Mouse (Mus musculus) MEL (cell line): ENCODE measurements around the gene Mst1. TPM values are rescaled to one million over a fixed set of nuclear protein-coding genes. Genes with fewer than 3 reads are reported as not detected.

Experiments used
- DNase-seq: peaks from one replicate; pipeline ENCODE4 v3.0.0; 2011; ENCODE audit warnings: low read depth, low spot score
- H3K27ac ChIP-seq: 2 replicates; pipeline ENCODE4 v1.5.1; 2012; ENCODE audit warnings: low read depth, mild to moderate bottlenecking, control low read depth, low read length, moderate library complexity; ENCODE audit not compliant: control insufficient read depth
- H3K27me3 ChIP-seq, 2 experiments: fragments of 150-350 bp in 1 of 2; sonication (generic) in 1 of 2; 2 replicates each; pipeline ENCODE4 v1.6.1; 2012; ENCODE audit warnings: low read length in 2 of 2, mild to moderate bottlenecking in 2 of 2, improper control_type of control experiment in 1 of 2, moderate library complexity in 1 of 2; ENCODE audit not compliant: insufficient read depth in 2 of 2, control insufficient read depth in 1 of 2
- H3K36me3 ChIP-seq, 2 experiments: 2 replicates each; pipeline ENCODE4 v1.6.1; 2012 to 2014; ENCODE audit warnings: low read length in 2 of 2, improper control_type of control experiment in 1 of 2, inconsistent platforms in 1 of 2, mild to moderate bottlenecking in 1 of 2; ENCODE audit not compliant: insufficient read depth in 2 of 2, control insufficient read depth in 1 of 2
- H3K4me1 ChIP-seq, 2 experiments: fragments of 150-350 bp in 1 of 2; sonication (generic) in 1 of 2; 2 replicates each; pipeline ENCODE4 v1.6.1; 2012; ENCODE audit warnings: low read length in 2 of 2, improper control_type of control experiment in 1 of 2, mild to moderate bottlenecking in 1 of 2; ENCODE audit not compliant: insufficient read depth in 2 of 2, control insufficient read depth in 1 of 2
- H3K4me3 ChIP-seq, 2 experiments: fragments of 150-350 bp in 1 of 2; sonication (generic) in 1 of 2; 2 replicates each; pipeline ENCODE4 v1.5.1; 2012; ENCODE audit warnings: low read depth in 2 of 2, low read length in 2 of 2, mild to moderate bottlenecking in 2 of 2, moderate library complexity in 2 of 2, control low read depth in 1 of 2, improper control_type of control experiment in 1 of 2; ENCODE audit not compliant: control insufficient read depth in 1 of 2, insufficient read depth in 1 of 2
- H3K79me2 ChIP-seq: 2 replicates; pipeline ENCODE4 v1.6.1; 2012; ENCODE audit warnings: mild to moderate bottlenecking, low read length, moderate library complexity; ENCODE audit not compliant: control insufficient read depth, poor library complexity, insufficient read depth
- H3K9ac ChIP-seq: 2 replicates; pipeline ENCODE4 v1.6.1; 2012; ENCODE audit warnings: low read depth, mild to moderate bottlenecking, control low read depth, low read length, moderate library complexity; ENCODE audit not compliant: control insufficient read depth, poor library complexity, severe bottlenecking
- H3K9me3 ChIP-seq: fragments of 150-350 bp; sonication (generic); replicated peaks from 2 replicates; pipeline ENCODE4 v1.6.1; 2012; ENCODE audit warnings: mild to moderate bottlenecking, low read length, improper control_type of control experiment, moderate library complexity; ENCODE audit not compliant: insufficient read depth
- BHLHE40 ChIP-seq: IDR thresholded peaks from 2 replicates; pipeline ENCODE4 v1.6.1; 2012; ENCODE audit warnings: low read depth, mild to moderate bottlenecking, inconsistent platforms, low read length, improper control_type of control experiment, borderline replicate concordance
- E2F4 ChIP-seq: IDR thresholded peaks from 2 replicates; pipeline ENCODE4 v1.6.1; 2011; ENCODE audit warnings: low read depth, low read length, improper control_type of control experiment, borderline replicate concordance
- ELF1 ChIP-seq: IDR thresholded peaks from 2 replicates; pipeline ENCODE4 v1.6.1; 2014; ENCODE audit warnings: low read depth, mild to moderate bottlenecking, inconsistent platforms, low read length, improper control_type of control experiment, moderate library complexity
- EP300 ChIP-seq, 2 experiments: IDR thresholded peaks; 2 replicates each; pipeline ENCODE4 v1.6.1; 2011; ENCODE audit warnings: improper control_type of control experiment in 2 of 2, low read length in 2 of 2, low read depth in 1 of 2, mild to moderate bottlenecking in 1 of 2
- ETS1 ChIP-seq: IDR thresholded peaks from 2 replicates; pipeline ENCODE4 v1.6.1; 2012; ENCODE audit warnings: low read depth, mild to moderate bottlenecking, inconsistent platforms, low read length, improper control_type of control experiment, moderate library complexity
- GABPA ChIP-seq: IDR thresholded peaks from 2 replicates; pipeline ENCODE4 v1.6.1; 2012; ENCODE audit warnings: low read depth, mild to moderate bottlenecking, inconsistent platforms, low read length, improper control_type of control experiment, moderate library complexity
- JUND ChIP-seq: IDR thresholded peaks from 2 replicates; pipeline ENCODE4 v1.6.1; 2011; ENCODE audit warnings: low read depth, mild to moderate bottlenecking, improper control_type of control experiment, low read length
- KAT2A ChIP-seq: conservative IDR thresholded peaks from 2 replicates; pipeline ENCODE4 v1.6.1; 2012; ENCODE audit warnings: low read depth, low read length, improper control_type of control experiment, inconsistent platforms
- MAX ChIP-seq: IDR thresholded peaks from 2 replicates; pipeline ENCODE4 v1.6.1; 2011; ENCODE audit warnings: low read length, improper control_type of control experiment
- MEF2A ChIP-seq: IDR thresholded peaks from 2 replicates; pipeline ENCODE4 v1.6.1; 2014; ENCODE audit warnings: low read depth, mild to moderate bottlenecking, inconsistent platforms, low read length, improper control_type of control experiment; ENCODE audit not compliant: poor library complexity, insufficient replicate concordance, severe bottlenecking; ENCODE audit errors: extremely low read depth
- MXI1 ChIP-seq: IDR thresholded peaks from 2 replicates; pipeline ENCODE4 v1.6.1; 2011; ENCODE audit warnings: mild to moderate bottlenecking, low read depth, low read length, improper control_type of control experiment
- MYB ChIP-seq: IDR thresholded peaks from 2 replicates; pipeline ENCODE4 v1.6.1; 2011; ENCODE audit warnings: mild to moderate bottlenecking, low read depth, low read length, improper control_type of control experiment
- MYC ChIP-seq: IDR thresholded peaks from 2 replicates; pipeline ENCODE4 v1.6.1; 2011; ENCODE audit warnings: low read depth, mild to moderate bottlenecking, low read length, improper control_type of control experiment, moderate library complexity
- POLR2AphosphoS2 ChIP-seq: IDR thresholded peaks from 2 replicates; pipeline ENCODE4 v1.6.1; 2011; ENCODE audit warnings: low read length, improper control_type of control experiment
- RAD21 ChIP-seq: IDR thresholded peaks from 2 replicates; pipeline ENCODE4 v1.6.1; 2011; ENCODE audit warnings: mild to moderate bottlenecking, low read depth, low read length, improper control_type of control experiment
- SIN3A ChIP-seq: IDR thresholded peaks from 2 replicates; pipeline ENCODE4 v1.6.1; 2012; ENCODE audit warnings: low read length, improper control_type of control experiment, inconsistent platforms
- TCF12 ChIP-seq: IDR thresholded peaks from 2 replicates; pipeline ENCODE4 v1.6.1; 2014; ENCODE audit warnings: low read depth, mild to moderate bottlenecking, inconsistent platforms, low read length, improper control_type of control experiment, moderate library complexity
- ZC3H11A ChIP-seq: IDR thresholded peaks from 2 replicates; pipeline ENCODE4 v1.6.1; 2012; ENCODE audit warnings: low read depth, mild to moderate bottlenecking, inconsistent platforms, low read length, improper control_type of control experiment
- ZKSCAN1 ChIP-seq: IDR thresholded peaks from 2 replicates; pipeline ENCODE4 v1.6.1; 2012; ENCODE audit warnings: low read depth, mild to moderate bottlenecking, inconsistent platforms, low read length, improper control_type of control experiment, moderate library complexity
- ZMIZ1 ChIP-seq: IDR thresholded peaks from 2 replicates; pipeline ENCODE4 v1.6.1; 2012; ENCODE audit warnings: low read depth, mild to moderate bottlenecking, inconsistent platforms, low read length, improper control_type of control experiment, moderate library complexity
- ZNF384 ChIP-seq: IDR thresholded peaks from 2 replicates; pipeline ENCODE4 v1.6.1; 2012; ENCODE audit warnings: low read depth, mild to moderate bottlenecking, inconsistent platforms, low read length, improper control_type of control experiment
- polyA plus RNA-seq, 2 experiments: library from polyadenylated mRNA; stranded (reverse) in 1 of 2; unstranded in 1 of 2; fragments of >175 nt in 1 of 2; fragments of >200 nt in 1 of 2; gene quantifications; 2 replicates each; pipeline versions ENCODE4 v1.2.1 to v1.2.4; 2012; ENCODE audit warnings: low replicate concordance in 2 of 2, low read depth in 1 of 2; ENCODE audit not compliant: insufficient read length in 2 of 2, insufficient read depth in 1 of 2, missing spikeins in 1 of 2
- total RNA-seq: library from RNA; depleted of rRNA; stranded (reverse); fragments of 300-350 nt; gene quantifications from 2 replicates; pipeline ENCODE4 v1.2.3, GENCODE M21; 2012

Mst1 gene
- total and polyA plus RNA-seq, 3 experiments: 1.6 to 10.0 TPM; not detected in 1

GRCm38 (mm10) chr9:108085261-108085660, 5.0 kb downstream of the Mst1 start:
- Histone ChIP-seq H3K27ac (no peak overlapping the region), H3K36me3 (peaks cover 0 to 5% of the 10 kb centered on the region in 2 experiments; a peak in 2 of 4 replicates), H3K4me3 (no peak overlapping the region), H3K9me3 (no peaks in the 10 kb centered on the region), H3K4me1 (peaks cover 0 to 5% of the 10 kb centered on the region in 2 experiments; a peak in 1 of 4 replicates)
- no peak for TF ChIP-seq E2F4
- TF ChIP-seq JUND: no peak
- TF ChIP-seq MAX: no peak
- TF ChIP-seq, all 39 proteins: peak for 0
- DNase-seq: no peak
- Histone ChIP-seq H3K27me3 (no peaks in the 10 kb centered on the region), H3K79me2 (no peaks in the 10 kb centered on the region; the same call in 1 of the 2 replicates), H3K9ac (no peak overlapping the region)

GRCm38 (mm10) chr9:108090611-108091120, 10.4 kb downstream of the Mst1 start:
- Histone ChIP-seq H3K9me3 (no peaks in the 10 kb centered on the region), H3K4me1 (peaks cover under 1 to 7% of the 10 kb centered on the region in 2 experiments; a peak in 3 of 4 replicates), H3K27ac (no peak overlapping the region), H3K4me3 (no peak overlapping the region), H3K9ac (no peak overlapping the region), H3K27me3 (no peaks in the 10 kb centered on the region), H3K36me3 (peaks cover 0 to 3% of the 10 kb centered on the region in 2 experiments; a peak in 1 of 4 replicates), H3K79me2 (peaks cover 10% of the 10 kb centered on the region)
- DNase-seq: no peak
- TF ChIP-seq POLR2AphosphoS2: no peak
- no peak for TF ChIP-seq MYC
- no peak for TF ChIP-seq ZNF384
- no peak for TF ChIP-seq GABPA
- no peak for TF ChIP-seq ZKSCAN1
- no peak for TF ChIP-seq KAT2A
- TF ChIP-seq RAD21: no peak
- TF ChIP-seq ZC3H11A: no peak
- TF ChIP-seq MEF2A: no peak
- no peak for TF ChIP-seq TCF12
- TF ChIP-seq ETS1: no peak
- TF ChIP-seq ELF1: no peak
- no peak for TF ChIP-seq MXI1
- TF ChIP-seq MYB: no peak
- TF ChIP-seq ZMIZ1: no peak
- no peak for TF ChIP-seq SIN3A
- no peak for TF ChIP-seq BHLHE40
- TF ChIP-seq EP300 (IDR thresholded peaks at IDR 0.05; ENCODE audit: low read depth in 1 of 2, low read length in 2 of 2): no peak
